Mouse (Mus musculus) limb, embryonic 14.5 days (tissue): Measurements from ENCODE around the gene Senp7. TPM values are rescaled to one million over a fixed set of nuclear protein-coding genes. Genes with fewer than 3 reads are reported as not detected.

Experiments used
- ATAC-seq: fragments of 200-750 bp; cut with Nextera tagmentation; 2 replicates; pipeline ENCODE4 v1.8.0; 2017; ENCODE audit warnings: low read depth, moderate number of reproducible peaks, moderate TSS enrichment; ENCODE audit not compliant: low FRiP score
- DNase-seq: peaks from one replicate; pipeline ENCODE4 v3.0.0-alpha.2; 2015; ENCODE audit warnings: low spot score
- H3K27ac ChIP-seq: fragments of 300-500 bp; sonication (generic); replicated peaks from 2 replicates; pipeline ENCODE4 v1.5.1; 2014; ENCODE audit warnings: low read depth, mild to moderate bottlenecking, low read length, moderate library complexity, mixed read lengths
- H3K27me3 ChIP-seq: fragments of 300-500 bp; sonication (generic); 2 replicates; pipeline ENCODE4 v1.6.1; 2014; ENCODE audit warnings: low read length, mixed read lengths; ENCODE audit not compliant: control insufficient read depth, insufficient read depth
- H3K36me3 ChIP-seq: fragments of 300-500 bp; sonication (generic); 2 replicates; pipeline ENCODE4 v1.6.1; 2014; ENCODE audit warnings: mild to moderate bottlenecking, low read length, moderate library complexity, mixed read lengths; ENCODE audit not compliant: control insufficient read depth, insufficient read depth
- H3K4me1 ChIP-seq: fragments of 300-500 bp; sonication (generic); 2 replicates; pipeline ENCODE4 v1.6.1; 2014; ENCODE audit warnings: antibody characterized with exemption, low read length, mixed read lengths; ENCODE audit not compliant: control insufficient read depth, insufficient read depth
- H3K4me2 ChIP-seq: fragments of 300-500 bp; sonication (generic); replicated peaks from 2 replicates; pipeline ENCODE4 v1.6.1; 2014; ENCODE audit warnings: low read depth, mild to moderate bottlenecking, low read length, moderate library complexity; ENCODE audit not compliant: severe bottlenecking
- H3K4me3 ChIP-seq: fragments of 300-500 bp; sonication (generic); replicated peaks from 2 replicates; pipeline ENCODE4 v1.5.1; 2014; ENCODE audit warnings: low read length
- H3K9ac ChIP-seq: fragments of 300-500 bp; sonication (generic); 2 replicates; pipeline ENCODE4 v1.6.1; 2014; ENCODE audit warnings: mild to moderate bottlenecking, low read depth, low read length, moderate library complexity; ENCODE audit not compliant: severe bottlenecking
- H3K9me3 ChIP-seq: fragments of 300-500 bp; sonication (generic); 2 replicates; pipeline ENCODE4 v1.6.1; 2016; ENCODE audit warnings: low read length; ENCODE audit not compliant: control insufficient read depth
- POLR2A ChIP-seq: fragments of 200-500 bp; IDR thresholded peaks from 2 replicates; pipeline ENCODE4 v1.8.0; 2012; ENCODE audit warnings: inconsistent platforms, mild to moderate bottlenecking, moderate library complexity, borderline replicate concordance; ENCODE audit not compliant: insufficient read depth, insufficient read length; ENCODE audit errors: extremely low read depth
- WGBS: fragments of 180-500 bp; shearing (Covaris S2); extraction: QIAGEN DNeasy Blood & Tissue Kit; methylation state at CpG from one replicate; pipeline ENCODE4 v1.1.7; 2014; 5-methylcytosine and 5-hydroxymethylcytosine counted together
- microRNA-seq: library from miRNA; unstranded; fragments of <30 nt; microRNA quantifications from one replicate; pipeline ENCODE4, GENCODE M21; 2016
- polyA plus RNA-seq, 2 experiments: library from polyadenylated mRNA; depleted of rRNA in 1 of 2; stranded (reverse) in 1 of 2; unstranded in 1 of 2; fragments of >200 nt; fragmentation: Nextera tagmentation in 1 of 2; extraction: Ambion mirVana in 1 of 2; gene quantifications; 2 replicates each; pipeline versions ENCODE4 v1.2.1 to v1.2.3; 2012 to 2014

The Senp7 gene
- polyA plus RNA-seq, 2 experiments, result 25.3 to 34.5 TPM

- Histone ChIP-seq H3K9me3 (no peaks in the 10 kb centered on the region), H3K27ac (no peak overlapping the region), H3K27me3 (no peaks in the 10 kb centered on the region), H3K4me2 (no peak overlapping the region), H3K4me3 (no peak overlapping the region), H3K4me1 (no peaks in the 10 kb centered on the region), H3K36me3 (0 out of 2 replicates have a peak, but pooled peaks cover 4% of the 10 kb centered on the region), H3K9ac (no peak overlapping the region)
- ATAC-seq (no peak), DNase-seq (no peak)
- no peak for TF ChIP-seq POLR2A
- 59% methylated on average over 2 of the region's 2 CpGs for WGBS
Observed at GRCm38 (mm10) chr16:56229455-56229854, 181.3 kb downstream of the Senp7 start.

GRCm38 (mm10) chr16:56231300-56231699 is 183.2 kb downstream of the Senp7 start:
- no peaks in the 10 kb centered on the region for H3K4me1 ChIP-seq
- 52% methylated on average over 10 of the region's 10 CpGs for WGBS
- peak; percentile 18 for DNase-seq
- H3K36me3 ChIP-seq, result 0 out of 2 replicates have a peak, but pooled peaks cover 4% of the 10 kb centered on the region
- ATAC-seq, result no peak
- no peak overlapping the region for H3K27ac ChIP-seq
- no peak for TF ChIP-seq POLR2A
- H3K9me3 ChIP-seq, result no peaks in the 10 kb centered on the region
- H3K4me2 ChIP-seq, result no peak overlapping the region
- no peaks in the 10 kb centered on the region for H3K27me3 ChIP-seq
- no peak overlapping the region for H3K9ac ChIP-seq
- no peak overlapping the region for H3K4me3 ChIP-seq

GRCm38 (mm10) chr16:56232736-56233135 is 184.6 kb downstream of the Senp7 start:
- H3K4me3 ChIP-seq, result no peak overlapping the region
- H3K27ac ChIP-seq, result no peak overlapping the region
- H3K36me3 ChIP-seq, result 0 out of 2 replicates have a peak, but pooled peaks cover 4% of the 10 kb centered on the region
- DNase-seq (peak; percentile 6), ATAC-seq (no peak)
- H3K4me1 ChIP-seq, result no peaks in the 10 kb centered on the region
- no peaks in the 10 kb centered on the region for H3K27me3 ChIP-seq
- WGBS, result 68% methylated on average over 10 of the region's 10 CpGs
- H3K9ac ChIP-seq, result no peak overlapping the region
- TF ChIP-seq POLR2A, result no peak
- H3K4me2 ChIP-seq, result no peak overlapping the region
- H3K9me3 ChIP-seq, result no peaks in the 10 kb centered on the region

Small RNA genes within 50 kb of the gene (microRNA-seq; reads per million reads assigned to microRNA genes)
- not detected for gene Gm24047

Other genes with a start within 250 kb of the Senp7 start
- gene Nfkbiz, start 209.4 kb upstream of the Senp7 start, polyA plus RNA-seq (2012; rRNA removed), result 9.2 and 10.0 TPM in 2 replicates
- 5.0 and 5.3 TPM in 2 replicates for gene Nfkbiz, start 209.4 kb upstream of the Senp7 start, polyA plus RNA-seq (2014; fragmentation: Nextera tagmentation; extraction: Ambion mirVana)
- 1.2 and 1.3 TPM in 2 replicates for gene Nxpe3, start 153.1 kb upstream of the Senp7 start, polyA plus RNA-seq (2012; rRNA removed)
- 0.55 TPM in 2 replicates for gene Nxpe3, start 153.1 kb upstream of the Senp7 start, polyA plus RNA-seq (2014; fragmentation: Nextera tagmentation; extraction: Ambion mirVana)
- 7.0 and 7.4 TPM in 2 replicates for gene Cep97, start 113.5 kb upstream of the Senp7 start, polyA plus RNA-seq (2012; rRNA removed)
- gene Cep97, start 113.5 kb upstream of the Senp7 start, polyA plus RNA-seq (2014; fragmentation: Nextera tagmentation; extraction: Ambion mirVana), result 8.0 and 9.1 TPM in 2 replicates
- gene Rpl24, start 82.1 kb upstream of the Senp7 start, polyA plus RNA-seq (2012; rRNA removed), result 481 and 816 TPM in 2 replicates
- 867 and 876 TPM in 2 replicates for gene Rpl24, start 82.1 kb upstream of the Senp7 start, polyA plus RNA-seq (2014; fragmentation: Nextera tagmentation; extraction: Ambion mirVana)
- gene Zbtb11, start 74.5 kb upstream of the Senp7 start, polyA plus RNA-seq (2012; rRNA removed), result 10.2 and 12.3 TPM in 2 replicates
- gene Zbtb11, start 74.5 kb upstream of the Senp7 start, polyA plus RNA-seq (2014; fragmentation: Nextera tagmentation; extraction: Ambion mirVana), result 17.7 and 22.1 TPM in 2 replicates
- gene Pcnp, start 18.6 kb upstream of the Senp7 start, polyA plus RNA-seq (2012; rRNA removed), result 76.8 and 99.6 TPM in 2 replicates
- 230 and 242 TPM in 2 replicates for gene Pcnp, start 18.6 kb upstream of the Senp7 start, polyA plus RNA-seq (2014; fragmentation: Nextera tagmentation; extraction: Ambion mirVana)
- gene Trmt10c, start 10.5 kb upstream of the Senp7 start, polyA plus RNA-seq (2012; rRNA removed), result 7.8 and 11.3 TPM in 2 replicates
- 25.7 and 26.9 TPM in 2 replicates for gene Trmt10c, start 10.5 kb upstream of the Senp7 start, polyA plus RNA-seq (2014; fragmentation: Nextera tagmentation; extraction: Ambion mirVana)
- 0.65 and 0.79 TPM in 2 replicates for gene Impg2, start 156.0 kb downstream of the Senp7 start, polyA plus RNA-seq (2012; rRNA removed)
- 0.14 TPM in 2 replicates for gene Impg2, start 156.0 kb downstream of the Senp7 start, polyA plus RNA-seq (2014; fragmentation: Nextera tagmentation; extraction: Ambion mirVana)